Mouse (Mus musculus) c-Kit-positive CD71-positive TER-119-positive erythroid progenitor cells, embryonic 14.5 days (primary cell): Measurements from ENCODE around the gene Trim38.
"Not testable (repeated sequence)": the region's sequence is repeated elsewhere in the genome, so short reads cannot be mapped to it uniquely, and the experiment has no call there.

ENCODE experiments used
- DNase-seq: peaks from one replicate; pipeline ENCODE4 v3.0.0-alpha.2; 2013; ENCODE audit warnings: low spot score

Trim38 gene

GRCm38 (mm10) chr13:23769613-23770012, at the start of gene Trim38:
Gene Trim38, plus strand, starts transcription at chr13:23769913.
- DNase-seq = not testable (repeated sequence)

DNA sequence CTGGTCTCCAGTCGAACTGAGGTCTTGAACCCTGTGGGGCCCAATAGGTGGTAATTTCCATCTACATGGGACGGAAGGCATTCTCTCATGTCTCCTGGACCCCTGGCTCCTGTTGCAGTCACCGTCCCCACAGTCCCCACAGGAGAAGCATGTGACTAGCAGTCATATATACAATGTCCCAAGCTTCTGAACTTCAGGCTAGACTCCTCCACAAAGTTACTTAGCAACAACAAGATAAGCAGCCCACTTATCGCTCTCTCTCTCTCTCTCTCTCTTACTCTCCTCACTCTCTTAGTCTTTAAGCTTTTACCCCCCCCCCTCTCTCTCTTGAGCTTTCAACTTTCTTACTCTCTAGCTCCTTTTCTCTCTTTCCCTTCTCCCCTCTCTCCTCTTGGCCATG, 45.5 kb upstream of the Trim38 start:
- no peak for DNase-seq

DNA sequence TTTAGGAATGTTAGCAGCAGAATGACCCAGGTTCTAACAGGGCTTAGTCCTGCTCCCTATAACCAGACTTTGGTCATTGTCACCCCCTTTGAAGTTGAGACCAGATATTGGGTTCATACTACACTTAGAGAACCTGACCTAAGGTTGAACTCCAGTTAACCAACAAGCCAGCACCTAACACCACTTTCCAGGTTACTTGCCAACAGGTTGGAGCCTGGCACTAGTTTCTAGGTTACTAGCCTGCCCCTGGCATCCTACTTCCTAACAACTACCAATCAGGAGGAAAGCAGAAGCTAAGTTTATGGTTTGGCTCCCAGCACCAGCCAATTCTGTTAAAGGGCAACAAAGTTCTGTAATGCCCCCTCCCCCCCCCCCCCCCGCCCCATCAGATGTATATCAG, 44.5 kb upstream of the Trim38 start:
- DNase-seq = no peak

DNA sequence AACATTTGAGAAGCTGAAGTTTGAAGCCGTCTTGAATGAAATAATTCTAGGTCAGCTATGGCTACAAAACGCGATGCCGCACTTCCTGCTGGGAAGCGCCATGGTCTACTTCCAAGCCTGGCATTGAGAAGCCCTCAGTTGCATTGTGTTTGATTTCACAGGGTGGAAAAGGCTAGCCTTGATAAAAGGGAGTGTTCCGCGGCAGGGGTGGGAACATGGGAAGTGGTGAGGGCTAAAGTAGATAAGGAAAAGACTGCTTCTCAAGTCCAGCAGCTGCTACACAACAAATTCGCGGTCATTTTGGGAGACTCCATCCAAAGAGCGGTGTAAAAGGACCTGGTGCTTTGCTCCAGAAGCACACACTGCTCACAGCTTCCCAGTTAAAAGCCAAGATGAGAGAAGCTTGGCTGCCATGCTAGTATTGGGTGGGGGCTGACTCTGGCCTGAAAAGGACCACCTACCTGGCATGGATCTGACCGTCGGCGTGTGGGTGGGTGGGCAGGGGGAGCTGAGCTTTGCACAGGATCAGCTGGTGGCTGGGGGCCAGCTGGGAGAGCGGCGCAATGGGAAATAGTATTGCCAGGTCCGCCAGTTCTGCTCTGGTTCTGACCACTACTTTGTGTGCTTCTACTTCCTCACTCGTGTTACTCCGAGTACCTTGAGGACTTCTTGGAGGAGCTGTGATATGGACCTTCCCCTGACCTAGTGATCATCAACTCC, 41.1 kb upstream of the Trim38 start:
- no peak for DNase-seq

GRCm38 (mm10) chr13:23729192-23729525, 40.6 kb upstream of the Trim38 start:
- no peak for DNase-seq

- DNase-seq = no peak
These were observed 40.0 kb upstream of the Trim38 start for GRCm38 (mm10) chr13:23729706-23730105.

DNA sequence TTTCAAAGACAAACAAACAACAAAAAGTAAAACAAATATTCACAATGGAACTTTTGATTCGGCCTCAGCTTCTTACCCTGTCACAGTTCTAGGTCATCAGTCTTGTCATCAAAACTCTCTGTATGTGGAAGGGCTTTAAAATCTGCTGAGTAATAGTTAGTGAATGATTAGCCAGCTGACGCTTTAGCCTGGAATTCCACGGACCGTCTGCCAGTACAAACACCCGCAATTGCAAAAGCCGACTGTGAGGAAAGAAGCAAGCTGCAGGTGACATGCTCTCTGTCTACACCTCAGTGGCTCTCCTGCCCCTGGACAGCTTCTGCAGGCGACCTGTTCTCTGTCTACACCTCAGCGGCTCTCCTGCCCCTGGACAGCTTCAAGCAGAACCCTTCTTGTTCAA, 39.2 kb upstream of the Trim38 start:
- no peak for DNase-seq

GRCm38 (mm10) chr13:23732156-23732804, 37.4 kb upstream of the Trim38 start:
- DNase-seq = peak; percentile 38

DNA sequence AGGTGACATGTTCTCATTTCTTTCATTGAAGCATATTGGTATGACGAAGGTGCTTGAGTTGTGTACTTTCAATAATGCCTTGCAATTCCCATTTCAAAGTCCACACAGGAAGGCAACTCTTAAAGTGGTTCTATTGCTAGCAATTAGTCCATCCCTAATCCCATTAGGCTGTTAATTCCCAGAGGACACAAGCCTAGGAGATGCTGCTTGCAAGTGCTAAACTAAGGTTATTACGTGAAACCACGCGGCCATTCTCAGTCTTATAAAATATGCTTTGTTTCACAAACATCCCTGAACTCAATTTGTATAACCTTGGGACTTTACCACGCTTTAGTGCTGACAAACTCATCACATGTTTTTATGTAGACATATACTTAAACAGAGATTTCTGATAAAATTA, 32.6 kb upstream of the Trim38 start:
- DNase-seq = no peak

DNA sequence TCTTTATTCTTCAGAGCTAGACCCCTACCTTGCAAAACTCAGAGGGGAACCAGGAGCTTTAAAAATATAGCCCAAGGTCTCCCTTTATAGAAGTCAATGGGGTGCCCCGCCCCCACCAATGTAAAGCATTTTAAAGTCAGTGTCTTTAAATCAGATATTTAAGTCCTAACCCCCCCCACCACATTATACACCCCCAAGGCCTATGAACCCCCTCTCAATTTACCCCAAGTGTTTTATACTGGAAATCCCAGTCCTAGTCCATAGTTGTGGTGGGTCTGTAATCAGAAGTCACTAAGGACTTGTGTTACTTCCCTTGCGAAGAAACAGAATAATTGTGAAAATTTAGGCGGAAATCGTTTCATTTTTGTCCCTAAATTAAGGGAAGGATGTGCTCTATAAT, 31.7 kb upstream of the Trim38 start:
- DNase-seq = peak; percentile 54

DNA sequence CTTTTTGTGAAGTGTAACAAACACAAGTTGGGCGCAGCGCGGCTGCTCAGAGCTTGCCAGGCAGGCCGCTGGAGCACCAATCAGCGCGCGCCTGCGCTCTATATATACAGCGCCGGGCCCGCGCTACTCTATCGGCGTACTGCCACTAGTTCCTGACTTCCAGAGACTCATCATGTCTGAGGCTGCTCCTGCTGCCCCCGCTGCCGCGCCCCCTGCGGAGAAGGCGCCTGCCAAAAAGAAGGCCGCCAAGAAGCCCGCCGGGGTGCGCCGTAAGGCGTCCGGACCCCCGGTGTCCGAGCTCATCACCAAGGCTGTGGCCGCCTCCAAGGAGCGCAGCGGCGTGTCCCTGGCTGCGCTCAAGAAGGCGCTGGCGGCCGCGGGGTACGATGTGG, 31.0 kb upstream of the Trim38 start, which contains the start of gene Hist1h1c:
TSS of gene Hist1h1c (plus strand) at position 132 of the 392 bp plus-strand sequence.
- peak; percentile 95 for DNase-seq

DNA sequence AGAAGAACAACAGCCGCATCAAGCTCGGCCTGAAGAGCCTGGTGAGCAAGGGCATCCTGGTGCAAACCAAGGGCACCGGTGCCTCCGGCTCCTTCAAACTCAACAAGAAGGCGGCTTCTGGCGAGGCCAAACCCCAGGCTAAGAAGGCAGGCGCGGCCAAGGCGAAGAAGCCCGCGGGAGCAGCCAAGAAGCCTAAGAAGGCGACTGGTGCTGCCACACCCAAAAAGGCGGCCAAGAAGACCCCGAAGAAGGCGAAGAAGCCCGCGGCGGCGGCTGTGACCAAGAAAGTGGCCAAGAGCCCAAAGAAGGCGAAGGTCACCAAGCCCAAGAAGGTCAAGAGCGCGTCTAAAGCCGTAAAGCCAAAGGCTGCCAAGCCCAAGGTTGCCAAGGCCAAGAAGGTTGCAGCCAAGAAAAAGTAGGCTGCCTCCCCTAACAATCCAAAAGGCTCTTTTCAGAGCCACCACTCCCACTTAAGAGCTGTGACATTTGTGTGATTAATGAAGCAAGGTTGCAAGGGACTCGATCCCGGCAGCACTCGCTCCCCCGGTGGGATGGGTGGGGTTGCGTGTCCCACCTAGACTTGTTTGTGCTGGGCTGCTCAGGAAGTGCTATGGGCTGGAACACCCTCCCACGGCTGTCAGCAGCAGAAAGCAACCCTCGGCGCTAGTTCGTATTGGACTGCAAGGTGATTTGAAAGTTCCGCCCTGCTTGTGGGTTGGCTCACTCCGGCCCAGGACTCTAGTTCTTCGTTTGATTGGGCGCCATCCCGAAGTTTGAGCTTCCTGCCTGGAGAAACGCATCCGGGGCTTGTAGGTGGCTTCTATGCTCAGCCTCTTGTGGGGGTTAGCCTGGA, 30.4 kb upstream of the Trim38 start:
- DNase-seq = peak; percentile 93

- no peak for DNase-seq
These were observed 29.8 kb upstream of the Trim38 start for GRCm38 (mm10) chr13:23739922-23740252.

DNA sequence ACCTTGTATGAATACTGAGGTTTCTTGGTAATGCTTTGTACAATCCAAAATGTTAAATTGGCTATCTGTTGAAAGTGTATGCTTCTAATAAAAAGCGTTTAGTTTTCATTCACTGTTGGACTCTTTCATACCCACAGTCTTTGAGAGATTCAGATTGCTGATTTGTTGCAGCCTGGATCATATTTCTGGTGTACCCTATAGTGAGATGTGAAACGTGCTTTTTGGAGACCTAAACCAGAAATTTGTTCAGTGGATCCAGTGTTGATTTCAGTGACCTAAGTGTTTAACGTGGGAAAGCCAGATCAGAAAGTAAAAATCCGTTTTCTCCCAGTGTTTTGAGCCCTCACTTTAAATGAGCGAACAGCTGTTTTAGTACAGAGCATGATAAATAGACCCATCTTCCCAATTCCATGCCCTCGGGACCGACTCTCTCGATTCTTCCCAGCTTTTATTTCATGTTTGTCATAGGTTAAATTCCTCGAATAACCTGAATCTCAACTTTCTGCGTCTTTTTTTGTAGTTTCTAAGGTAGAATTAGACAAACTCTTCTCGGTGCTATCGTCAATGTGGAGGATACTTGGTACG, 29.4 kb upstream of the Trim38 start:
- DNase-seq = no peak

- peak; percentile 47 for DNase-seq
These were observed 28.8 kb upstream of the Trim38 start for GRCm38 (mm10) chr13:23740910-23741309.

GRCm38 (mm10) chr13:23742007-23742406, 27.7 kb upstream of the Trim38 start:
- peak; percentile 14 for DNase-seq

DNA sequence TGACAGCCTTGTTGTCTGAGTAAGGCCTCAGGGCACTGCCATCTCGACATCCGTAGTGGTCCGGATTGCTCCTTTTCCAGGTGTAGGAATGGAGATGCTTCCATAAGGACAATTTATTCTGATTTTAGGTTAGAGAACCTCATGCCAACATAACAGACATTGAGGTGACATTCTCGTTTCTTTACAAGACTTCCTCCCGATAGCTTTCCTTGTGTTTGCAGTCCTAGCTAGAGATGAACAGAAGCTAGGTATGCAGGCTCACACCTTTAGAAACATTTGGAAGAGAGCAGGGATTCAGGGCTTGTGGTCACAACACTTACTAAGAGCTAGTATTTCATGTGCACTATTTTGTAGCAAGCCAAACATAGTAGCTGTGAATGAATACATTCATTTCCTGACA, 26.5 kb upstream of the Trim38 start:
- no peak for DNase-seq

DNA sequence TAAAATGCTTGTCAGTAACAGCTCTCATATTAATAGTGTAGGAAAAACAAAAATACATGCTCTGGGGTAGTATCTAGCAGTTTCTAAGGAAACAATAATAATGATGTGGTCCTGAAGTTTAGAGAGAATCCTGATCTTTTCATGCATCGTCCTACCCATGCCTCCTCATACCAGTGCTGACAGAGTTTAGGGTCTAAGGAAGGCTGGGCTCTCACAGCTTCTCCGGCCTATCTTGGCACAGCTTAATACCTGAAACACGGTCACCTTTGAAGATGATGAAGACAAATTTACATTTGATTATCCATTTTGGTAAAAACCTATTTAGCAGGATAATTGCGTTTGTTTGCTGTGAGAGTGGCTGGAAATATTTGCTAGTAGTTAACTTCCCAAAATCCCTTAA, 25.8 kb upstream of the Trim38 start:
- no peak for DNase-seq

DNA sequence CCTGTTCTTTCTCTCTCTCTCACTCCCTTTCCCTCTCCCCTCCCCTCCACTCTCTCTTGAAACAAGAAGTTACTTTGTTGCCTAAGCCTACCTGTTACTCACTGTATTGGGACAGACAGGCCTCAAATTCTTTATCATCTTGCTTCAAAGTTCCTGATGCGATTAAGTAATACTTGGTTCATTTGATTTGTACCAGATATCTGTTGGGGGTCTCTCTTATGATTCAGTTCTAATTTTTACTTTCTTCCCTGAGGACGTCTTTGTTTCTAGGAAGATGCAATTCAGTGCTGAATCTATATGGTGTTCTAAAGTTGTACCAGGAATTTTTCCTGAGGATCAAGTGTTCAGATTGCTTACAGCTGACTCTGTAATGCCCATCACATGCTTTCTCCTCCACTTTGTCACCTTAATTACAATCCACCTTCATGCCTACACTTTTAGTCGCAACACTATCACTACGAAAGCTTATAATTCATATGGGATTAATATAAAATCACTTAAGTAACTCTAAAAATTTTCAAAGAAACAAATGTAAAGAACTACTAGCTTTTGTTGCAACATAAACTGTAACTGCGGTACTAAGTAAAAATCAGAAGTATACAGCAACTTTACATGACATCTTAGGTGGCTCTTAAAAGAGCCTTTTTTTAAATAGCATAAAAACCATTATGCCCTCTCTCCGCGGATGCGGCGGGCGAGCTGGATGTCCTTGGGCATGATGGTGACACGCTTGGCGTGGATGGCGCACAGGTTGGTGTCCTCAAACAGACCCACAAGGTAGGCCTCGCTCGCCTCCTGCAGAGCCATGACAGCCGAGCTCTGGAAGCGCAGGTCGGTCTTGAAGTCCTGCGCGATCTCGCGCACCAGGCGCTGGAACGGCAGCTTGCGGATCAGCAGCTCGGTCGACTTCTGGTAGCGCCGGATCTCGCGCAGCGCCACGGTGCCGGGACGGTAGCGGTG, 25.0 kb upstream of the Trim38 start:
- peak; percentile 72 for DNase-seq

- DNase-seq = peak; percentile 96
These were observed 24.1 kb upstream of the Trim38 start, which contains the start of gene Hist1h3c for GRCm38 (mm10) chr13:23745381-23746161. Gene Hist1h3c, minus strand, starts transcription at chr13:23745602.
